In genomic region chr5:27048926-27049325, GRCm38 (mm10) we compare ENCODE assay signal across 8 mouse cellular contexts.
DNase-seq lines count a peak whose midpoint lies in the region; ATAC-seq and TF ChIP-seq lines count a peak whose summit lies in the region.

No protein-coding gene starts in this region.

- peaks cover 20% of the 10 kb centered on the region for H3K4me1 ChIP-seq in midbrain, embryonic 15.5 days

- peak overlapping the region; percentile 75 for H3K9ac ChIP-seq in midbrain, embryonic 15.5 days

- H3K9me3 ChIP-seq in midbrain, embryonic 15.5 days = no peaks in the 10 kb centered on the region

- peak overlapping the region; percentile 98 for H3K27ac ChIP-seq in layer of hippocampus, adult 2 months
- peak overlapping the region; percentile 77 for H3K27ac ChIP-seq in midbrain, embryonic 15.5 days

- TF ChIP-seq CTCF in layer of hippocampus, adult 2 months (conservative IDR thresholded peaks at IDR 0.05) = no peak

- peak overlapping the region; percentile 86 for H3K4me2 ChIP-seq in midbrain, embryonic 15.5 days

- peak; percentile 50 for ATAC-seq in midbrain, embryonic 15.5 days (replicated peaks)

- no peaks in the 10 kb centered on the region for H3K36me3 ChIP-seq in midbrain, embryonic 15.5 days (replicated peaks)

- H3K27me3 ChIP-seq in midbrain, embryonic 15.5 days (replicated peaks) = no peaks in the 10 kb centered on the region

- peak overlapping the region; percentile 80 for H3K4me3 ChIP-seq in layer of hippocampus, adult 2 months
- H3K4me3 ChIP-seq in midbrain, embryonic 15.5 days = peak overlapping the region; percentile 61

- no peak for DNase-seq in layer of hippocampus, adult 2 months (ENCODE audit: low spot score in 2 of 2)
- DNase-seq in layer of hippocampus, postnatal 14 days (ENCODE audit: low spot score in 2 of 2) = no peak
- peak; percentile 46 for DNase-seq in cerebellum, adult 9-11 months
- DNase-seq in frontal cortex, postnatal 36 days (ENCODE audit: low spot score in 2 of 2) = peak; percentile 20 to 28
- DNase-seq in adrenal gland, postnatal 36 days = no peak
- DNase-seq in thymus, postnatal 10 days (ENCODE audit: low spot score in 2 of 2) = no peak
- no peak for DNase-seq in adrenal gland, adult 18-20 months (ENCODE audit: low spot score in 2 of 2)

- WGBS in midbrain, embryonic 15.5 days = 10% methylated on average over 8 of the region's 9 CpGs

Comparison
In these comparisons a context has a peak if more than half of its experiments do, and no peak if none do; other contexts are left out.
1. DNase-seq: peak in cerebellum, adult 9-11 months (single experiment) and frontal cortex, postnatal 36 days (2 of 2); none in layer of hippocampus, adult 2 months (0 of 2), layer of hippocampus, postnatal 14 days (0 of 2), adrenal gland, postnatal 36 days (0 of 2), thymus, postnatal 10 days (0 of 2) and adrenal gland, adult 18-20 months (0 of 2).